8 mouse cellular contexts compared by ENCODE assay signal in the genomic region with DNA sequence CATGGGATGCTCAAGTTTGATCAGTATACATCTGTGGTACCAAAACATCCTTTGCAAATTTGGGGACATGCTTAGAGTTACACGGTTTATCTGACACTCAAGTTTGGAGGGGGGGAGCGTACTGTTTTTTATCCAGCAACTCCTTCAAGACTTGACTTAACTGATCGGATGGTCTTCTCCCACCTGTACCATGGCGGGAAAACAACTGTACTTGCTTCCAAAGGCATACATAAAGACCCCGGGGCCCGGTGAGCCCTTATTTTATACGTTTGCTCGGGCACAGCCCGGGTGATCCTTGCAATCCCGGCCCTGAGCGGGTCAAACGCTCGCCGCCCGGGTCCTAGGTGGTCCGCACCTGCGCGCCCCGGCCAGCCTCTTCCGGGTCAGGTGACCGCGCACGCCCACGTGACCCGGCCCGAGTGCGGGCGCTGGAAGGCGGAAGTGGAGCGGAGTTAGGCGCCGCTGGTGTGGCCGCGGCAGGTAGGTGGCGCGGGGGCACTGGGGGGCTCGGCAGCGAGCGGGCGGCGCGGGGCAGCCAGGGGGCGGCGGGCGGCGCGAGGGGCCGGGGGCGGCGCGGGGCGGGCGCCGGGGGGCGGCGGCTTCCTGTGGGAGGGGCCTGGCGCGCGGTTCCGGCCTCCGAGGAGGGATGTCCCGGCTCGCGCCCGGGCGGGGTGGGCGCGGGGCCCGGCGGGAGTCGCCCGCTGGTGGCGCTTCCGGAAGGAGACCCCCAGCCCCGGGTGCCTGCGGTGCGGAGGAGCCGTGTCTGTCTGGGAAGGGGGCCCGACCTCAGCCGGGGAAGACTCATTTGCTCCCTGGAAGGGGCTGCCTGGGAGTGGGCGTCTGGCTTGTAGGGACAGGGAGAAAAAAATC. TPM values are rescaled to one million over a fixed set of nuclear protein-coding genes. Genes with fewer than 3 reads are reported as not detected.
DNase-seq lines count a peak whose midpoint lies in the region; ATAC-seq lines count a peak whose summit lies in the region.

A gene (plus strand): TSS at position 404 of the 870 bp plus-strand sequence.

- peak within 1 kb of the TSS; percentile 70 for H3K4me2 ChIP-seq in intestine, embryonic 16.5 days (ENCODE audit: low read depth, low read length)

- H3K9me3 ChIP-seq in intestine, embryonic 16.5 days (ENCODE audit: control insufficient read depth, low read length): no peaks in the 10 kb centered on the region

- H3K27ac ChIP-seq in intestine, embryonic 16.5 days (ENCODE audit: low read length): peak within 1 kb of the TSS; percentile 95

- peak; percentile 85 for ATAC-seq in intestine, embryonic 16.5 days

- WGBS in intestine, embryonic 16.5 days: under 1% methylated on average over 68 of the region's 81 CpGs

- peaks cover 7% of the 10 kb centered on the region for H3K4me1 ChIP-seq in intestine, embryonic 16.5 days (ENCODE audit: control insufficient read depth, insufficient read depth, low read length)

- peak; percentile 76 to 82 for DNase-seq in adrenal gland, adult 18-20 months (ENCODE audit: low spot score in 2 of 2)
- peak; percentile 81 for DNase-seq in embryo, embryonic 9.5 days (ENCODE audit: extremely low spot score)
- no peak for DNase-seq in gonadal fat pad, adult 2 months (ENCODE audit: low read depth)
- peak; percentile 69 to 79 for DNase-seq in left cerebral cortex, postnatal 25 days (ENCODE audit: low spot score in 2 of 2)
- peak; percentile 80 for DNase-seq in mesoderm, embryonic 11.5 days (ENCODE audit: low read depth, low spot score)
- DNase-seq in right cerebral cortex, postnatal 25 days: peak; percentile 76
- DNase-seq in yolk sac, embryonic 10.5 days (ENCODE audit: low spot score): peak; percentile 85

- no peaks in the 10 kb centered on the region for H3K36me3 ChIP-seq in intestine, embryonic 16.5 days (ENCODE audit: control insufficient read depth, insufficient read depth, low read length)

- intact Hi-C loops in left cerebral cortex, postnatal 25 days (cut with DNase I): no loop called here

- H3K27me3 ChIP-seq in intestine, embryonic 16.5 days (replicated peaks; ENCODE audit: control insufficient read depth, insufficient read depth, low read length): no peaks in the 10 kb centered on the region

- peak within 1 kb of the TSS; percentile 92 for H3K4me3 ChIP-seq in intestine, embryonic 16.5 days (ENCODE audit: low read length)

- H3K9ac ChIP-seq in intestine, embryonic 16.5 days (ENCODE audit: low read depth, low read length): peak within 1 kb of the TSS; percentile 94

RNA-seq across cellular contexts. Expression of the gene that starts here (rescaled TPM):
- total RNA-seq in adrenal gland, adult 18-20 months (2021): 10 to 100 TPM; 32.7 to 33.2 TPM
- 29.0 and 31.3 TPM in 2 replicates for polyA plus RNA-seq in gonadal fat pad, adult 2 months (2012; rRNA removed)
- 41.6 and 42.0 TPM in 2 replicates for polyA plus RNA-seq in intestine, embryonic 16.5 days (2015; fragmentation: Nextera tagmentation; extraction: Ambion mirVana)
- 10 to 100 TPM; 32.7 to 42.0 TPM for total RNA-seq in left cerebral cortex, postnatal 25 days (2021)
